Mouse (Mus musculus): ENCODE measurements around the gene 4933416C03Rik. TPM values are rescaled to one million over a fixed set of nuclear protein-coding genes. Genes with fewer than 3 reads are reported as not detected.

Gene 4933416C03Rik
- total RNA-seq (2021) = not detected in 2 replicates
- long read RNA-seq = 0 reads

DNA sequence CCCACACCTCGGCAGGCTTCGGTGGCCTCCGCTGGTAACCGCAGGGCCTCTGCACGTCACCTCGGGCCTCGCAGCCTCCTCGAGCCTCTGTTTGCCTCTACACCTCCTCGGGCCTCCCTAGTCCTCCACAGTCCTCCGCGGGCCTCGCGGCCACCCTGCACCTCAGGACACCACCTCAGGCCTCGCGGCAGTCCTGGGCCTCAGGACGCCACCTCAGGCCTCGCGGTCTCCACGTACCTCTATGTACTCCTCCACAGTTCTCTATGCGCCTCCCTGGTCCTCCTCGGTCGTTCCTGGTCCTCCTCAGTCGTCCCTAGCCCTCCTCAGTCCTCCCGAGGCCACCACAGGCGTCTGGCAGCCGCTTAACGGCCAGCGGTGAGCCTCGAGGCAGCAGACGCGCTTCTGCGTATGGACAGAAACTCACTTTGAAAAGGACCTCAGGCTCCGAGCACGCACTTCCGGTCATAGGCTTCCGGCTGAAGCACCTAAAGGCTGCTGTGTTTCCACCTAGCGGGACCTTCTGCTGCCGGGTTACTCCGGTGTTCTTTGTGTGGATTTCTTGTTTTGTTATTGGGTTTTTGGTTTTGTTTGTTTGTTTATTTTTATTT lies at the start of gene 4933416C03Rik:
TSS of gene 4933416C03Rik (minus strand) at position 51 of the 608 bp plus-strand sequence.
- DNase-seq = no peak

DNA sequence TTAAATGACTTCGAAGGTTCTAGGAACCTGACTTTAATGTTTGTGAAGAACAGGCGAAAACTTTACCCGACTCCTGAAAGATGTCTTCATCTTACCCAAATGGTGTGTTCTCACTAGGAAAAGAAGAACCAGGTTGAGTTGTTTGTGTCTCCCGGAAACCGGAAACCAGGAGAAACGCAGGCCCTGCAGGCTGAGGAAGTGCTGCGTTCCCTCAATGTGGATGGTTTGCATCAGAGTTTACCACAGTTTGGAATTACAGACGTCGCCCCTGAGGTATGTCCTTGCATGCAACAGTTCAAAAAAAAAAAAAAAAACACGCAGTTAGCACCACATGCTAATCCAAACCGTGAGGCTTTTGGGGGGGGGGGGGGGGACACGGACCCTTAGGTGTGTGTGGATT lies 48.6 kb upstream of the 4933416C03Rik start:
- no peak for DNase-seq

DNA sequence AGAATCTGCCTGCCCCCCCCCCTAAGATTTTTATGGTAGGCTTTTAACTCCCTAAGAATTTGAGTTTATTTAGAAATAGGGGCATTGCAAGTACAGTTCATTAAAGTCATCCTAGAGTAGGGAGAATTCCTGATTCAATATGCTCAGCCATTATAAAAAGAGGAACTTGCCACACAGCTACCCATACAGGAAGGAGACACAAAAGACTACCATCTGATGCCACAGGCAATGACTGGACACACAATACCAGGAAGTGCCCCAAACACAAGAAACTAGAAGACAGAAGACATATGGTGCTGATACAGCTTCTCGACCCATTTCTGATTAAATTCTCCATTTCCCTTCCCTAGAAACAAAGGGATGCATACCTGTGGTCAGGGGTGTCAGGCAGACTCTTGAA lies 43.0 kb upstream of the 4933416C03Rik start:
- no peak for DNase-seq

GRCm38 (mm10) chr10:116154707-116155106 lies 41.0 kb upstream of the 4933416C03Rik start:
- no peak for DNase-seq

DNA sequence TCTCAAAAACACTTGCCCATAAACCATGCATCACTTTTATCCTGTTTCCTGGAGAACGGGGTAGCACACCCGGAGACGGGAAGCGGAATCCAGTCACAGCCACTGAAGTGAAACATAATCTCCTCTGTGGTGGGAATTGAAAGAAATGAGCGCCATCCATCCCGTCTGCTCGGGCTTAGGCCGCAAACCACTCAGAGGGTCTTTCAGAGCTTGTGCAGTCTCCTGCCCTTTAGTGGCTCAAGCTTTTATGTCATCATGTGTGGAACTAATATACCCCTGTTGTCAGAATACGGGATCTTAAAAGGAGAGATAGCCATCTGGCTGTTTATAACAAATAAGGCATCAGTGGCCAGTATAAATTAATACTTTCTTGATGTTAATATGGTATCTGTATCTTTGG lies 32.4 kb upstream of the 4933416C03Rik start:
- no peak for DNase-seq

GRCm38 (mm10) chr10:116143684-116144083 lies 30.0 kb upstream of the 4933416C03Rik start:
- DNase-seq = no peak

DNA sequence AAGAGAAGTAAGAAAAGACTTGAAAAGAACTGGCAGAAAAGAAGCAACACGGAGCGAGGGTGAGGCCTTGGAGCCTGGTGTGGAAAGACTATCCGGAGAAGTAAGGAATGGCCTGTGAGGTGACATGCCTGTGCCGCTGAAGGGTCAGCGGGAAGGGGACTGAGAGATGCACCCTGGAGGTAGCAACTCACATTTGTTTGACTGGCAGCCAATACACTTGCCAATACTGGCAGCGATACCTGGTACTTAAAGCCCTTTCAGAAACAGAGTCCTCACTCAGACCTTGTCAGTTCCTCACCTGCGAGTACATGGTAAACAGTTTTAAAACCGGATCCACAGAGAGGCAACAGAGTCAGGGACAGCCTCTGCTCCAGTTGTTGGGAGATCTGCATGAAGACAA lies 26.5 kb upstream of the 4933416C03Rik start:
- no peak for DNase-seq

DNA sequence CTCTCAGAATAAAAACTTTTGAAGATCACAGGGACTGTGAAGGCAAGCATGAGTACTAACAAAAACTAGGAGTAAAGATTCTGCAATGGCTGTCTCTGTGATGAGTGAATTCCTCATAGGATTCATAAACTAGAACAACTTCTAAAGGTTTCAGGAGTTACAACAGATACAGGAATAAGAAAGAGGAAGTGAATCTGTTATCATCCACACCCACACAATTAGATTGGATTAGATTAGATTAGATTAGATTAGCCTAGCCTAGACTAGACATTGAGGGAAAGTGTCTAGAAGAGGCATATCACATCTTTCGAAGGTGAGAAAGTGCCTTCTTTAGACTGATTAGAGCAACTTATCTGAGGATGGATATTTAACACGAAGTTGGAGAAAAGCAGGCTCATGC lies 21.5 kb upstream of the 4933416C03Rik start:
- no peak for DNase-seq

DNA sequence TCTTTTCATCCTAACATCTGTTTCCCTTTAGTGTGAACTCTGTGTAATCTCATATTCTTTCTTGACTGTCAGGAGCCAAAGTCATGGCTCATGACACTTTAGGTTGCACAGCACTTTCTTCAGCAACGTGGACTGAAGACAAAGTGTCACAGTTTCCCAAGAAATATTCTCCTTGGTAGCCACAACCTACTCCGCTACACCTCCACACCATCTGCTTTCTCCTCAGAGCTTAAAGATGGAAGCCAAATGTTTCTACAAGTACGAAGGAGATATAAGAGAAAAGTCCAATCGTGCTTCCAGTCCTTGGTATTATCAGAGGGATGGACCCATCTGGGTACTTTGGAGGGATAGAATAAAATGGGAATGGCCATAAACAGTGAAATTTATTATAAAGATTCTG lies 18.5 kb upstream of the 4933416C03Rik start:
- DNase-seq = no peak

- DNase-seq = no peak
Measured at GRCm38 (mm10) chr10:116131223-116131622, 17.5 kb upstream of the 4933416C03Rik start.

DNA sequence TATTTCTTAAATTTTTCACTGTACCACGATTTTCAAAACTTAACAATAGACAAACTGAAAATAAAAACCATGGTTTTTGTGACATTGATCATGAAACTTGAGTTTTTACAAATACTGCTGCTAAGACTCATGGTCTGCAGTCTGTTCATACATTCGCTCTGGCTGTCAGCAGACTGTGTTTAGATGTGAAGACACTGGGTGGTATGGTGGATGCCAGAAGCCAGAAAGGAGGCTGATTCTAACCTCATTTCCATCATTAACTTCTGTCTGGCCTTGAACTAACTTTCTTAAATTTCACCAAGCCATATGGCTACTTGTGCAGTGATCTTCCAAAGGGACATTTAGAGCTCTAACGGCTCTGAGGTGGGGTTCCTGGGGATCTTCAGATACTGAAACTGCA lies 16.7 kb upstream of the 4933416C03Rik start:
- DNase-seq = no peak

- no peak for DNase-seq
Measured at GRCm38 (mm10) chr10:116125364-116125763, 11.6 kb upstream of the 4933416C03Rik start.

- no peak for DNase-seq
Measured at GRCm38 (mm10) chr10:116123808-116124207, 10.1 kb upstream of the 4933416C03Rik start.

- DNase-seq = no peak
Measured at GRCm38 (mm10) chr10:116121463-116121862, 7.7 kb upstream of the 4933416C03Rik start.

GRCm38 (mm10) chr10:116117060-116117459 lies 3.3 kb upstream of the 4933416C03Rik start:
- no peak for DNase-seq

GRCm38 (mm10) chr10:116115881-116116677 lies 2.4 kb upstream of the 4933416C03Rik start:
- DNase-seq = no peak

- no peak for DNase-seq
Measured at GRCm38 (mm10) chr10:116112868-116113267, 849 bp downstream of the 4933416C03Rik start.

DNA sequence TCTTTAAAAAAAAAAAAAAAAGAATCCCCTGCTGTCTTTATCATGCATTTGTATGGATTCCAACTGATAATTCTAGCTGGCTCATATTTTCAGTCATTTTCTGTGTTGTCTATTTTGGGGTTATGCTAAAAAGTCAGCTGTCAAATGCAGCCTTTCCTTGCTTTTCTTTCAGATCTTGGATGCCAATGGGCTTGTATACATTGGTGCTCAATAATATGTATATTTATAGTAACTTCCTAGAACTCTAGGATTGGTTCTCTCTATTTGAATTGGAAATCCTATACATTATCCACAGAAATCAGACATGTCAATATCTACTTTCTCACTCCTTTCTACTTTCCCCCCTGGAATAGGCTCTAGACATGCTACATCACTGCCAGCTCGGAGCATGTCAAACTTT lies 5.0 kb downstream of the 4933416C03Rik start:
- no peak for DNase-seq

DNA sequence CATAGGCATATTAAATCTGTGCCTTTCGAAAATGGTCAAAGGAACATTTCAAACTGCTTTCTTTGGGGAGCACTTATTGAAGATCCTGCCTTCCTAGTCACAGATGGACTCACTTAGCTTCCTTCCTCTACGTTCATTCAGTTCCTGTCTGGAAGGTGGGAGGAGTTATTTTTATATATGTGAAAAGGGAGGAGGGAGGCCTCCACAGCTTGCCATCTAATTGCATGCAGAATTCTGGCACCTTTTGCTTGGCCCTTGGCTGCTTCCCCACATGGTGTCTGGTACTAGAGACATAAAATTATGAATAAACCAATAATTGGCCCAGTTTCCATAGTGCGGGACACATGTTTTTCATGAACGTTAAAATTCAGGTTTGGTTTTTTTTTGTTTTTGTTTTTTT lies 5.5 kb downstream of the 4933416C03Rik start:
- no peak for DNase-seq

GRCm38 (mm10) chr10:116098470-116098869 lies 15.2 kb downstream of the 4933416C03Rik start:
- DNase-seq = no peak

DNA sequence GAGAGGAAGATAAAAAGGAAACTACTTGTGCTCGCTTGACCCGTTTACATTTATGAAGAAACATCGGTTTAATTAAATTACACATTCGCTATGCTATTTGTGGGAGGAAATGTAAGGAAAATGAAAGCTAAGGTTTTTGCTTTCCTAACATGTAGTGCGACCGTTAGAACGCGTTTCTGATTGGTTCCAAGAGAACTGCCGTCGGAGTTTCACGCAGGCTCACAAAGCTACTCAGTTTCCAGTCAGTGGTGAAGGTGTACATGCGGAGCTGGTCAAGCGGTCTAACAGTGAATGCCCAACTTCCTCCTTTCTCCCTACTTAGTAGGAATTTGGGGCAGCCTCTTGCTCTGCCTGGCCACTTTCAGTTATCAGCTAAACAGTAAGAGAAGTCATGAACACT lies 17.3 kb downstream of the 4933416C03Rik start:
- DNase-seq = no peak

GRCm38 (mm10) chr10:116083965-116084364 lies 29.8 kb downstream of the 4933416C03Rik start:
- no peak for DNase-seq

DNA sequence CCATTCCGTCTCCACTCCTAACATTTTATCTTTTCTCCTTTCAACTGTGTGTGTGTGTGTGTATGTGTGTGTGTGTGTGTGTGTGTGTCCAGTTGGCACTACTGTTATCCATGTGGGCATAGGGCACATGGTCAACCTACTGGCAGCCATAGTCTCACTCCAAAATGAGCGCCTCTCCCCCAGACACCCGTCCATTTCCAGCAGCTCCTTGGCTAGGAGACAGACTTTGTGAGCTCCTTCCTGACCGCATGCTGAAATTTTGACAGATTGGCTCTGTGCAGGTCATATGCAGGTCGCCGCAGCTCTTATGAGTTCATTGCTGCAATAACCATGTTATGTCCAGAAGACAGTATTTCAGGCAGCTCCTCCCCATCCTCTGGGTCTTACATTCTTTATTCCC lies 32.9 kb downstream of the 4933416C03Rik start:
- DNase-seq = no peak

DNA sequence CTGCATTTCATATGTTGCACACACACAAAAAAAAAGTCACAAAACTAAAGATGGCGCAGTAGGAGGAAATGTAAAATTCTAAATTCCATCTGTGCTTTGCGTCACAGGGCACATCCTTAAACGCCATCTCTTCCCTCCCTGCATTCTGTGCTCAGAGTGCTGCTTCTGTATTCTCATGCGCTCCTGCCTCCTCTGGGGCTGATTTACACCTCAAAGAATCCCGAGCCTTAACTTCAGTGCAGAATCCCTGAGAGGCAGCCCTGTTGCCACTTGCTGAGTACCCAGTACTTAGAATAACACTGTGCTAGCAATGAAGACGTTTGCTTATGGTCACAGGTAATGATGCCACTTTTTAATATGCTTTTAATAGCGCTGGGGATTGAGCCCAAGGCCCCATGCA lies 34.3 kb downstream of the 4933416C03Rik start:
- no peak for DNase-seq
